Mouse (Mus musculus) MEL (cell line): Measurements from ENCODE around the gene Fjx1. TPM values are rescaled to one million over a fixed set of nuclear protein-coding genes. Genes with fewer than 3 reads are reported as not detected.

Source experiments
- DNase-seq: peaks from one replicate; pipeline ENCODE4 v3.0.0; 2011; ENCODE audit warnings: low read depth, low spot score
- H3K27ac ChIP-seq: 2 replicates; pipeline ENCODE4 v1.5.1; 2012; ENCODE audit warnings: low read depth, mild to moderate bottlenecking, control low read depth, low read length, moderate library complexity; ENCODE audit not compliant: control insufficient read depth
- H3K27me3 ChIP-seq, 2 experiments: fragments of 150-350 bp in 1 of 2; sonication (generic) in 1 of 2; 2 replicates each; pipeline ENCODE4 v1.6.1; 2012; ENCODE audit warnings: low read length in 2 of 2, mild to moderate bottlenecking in 2 of 2, improper control_type of control experiment in 1 of 2, moderate library complexity in 1 of 2; ENCODE audit not compliant: insufficient read depth in 2 of 2, control insufficient read depth in 1 of 2
- H3K36me3 ChIP-seq, 2 experiments: 2 replicates each; pipeline ENCODE4 v1.6.1; 2012 to 2014; ENCODE audit warnings: low read length in 2 of 2, improper control_type of control experiment in 1 of 2, inconsistent platforms in 1 of 2, mild to moderate bottlenecking in 1 of 2; ENCODE audit not compliant: insufficient read depth in 2 of 2, control insufficient read depth in 1 of 2
- H3K4me1 ChIP-seq, 2 experiments: fragments of 150-350 bp in 1 of 2; sonication (generic) in 1 of 2; 2 replicates each; pipeline ENCODE4 v1.6.1; 2012; ENCODE audit warnings: low read length in 2 of 2, improper control_type of control experiment in 1 of 2, mild to moderate bottlenecking in 1 of 2; ENCODE audit not compliant: insufficient read depth in 2 of 2, control insufficient read depth in 1 of 2
- H3K4me3 ChIP-seq, 2 experiments: fragments of 150-350 bp in 1 of 2; sonication (generic) in 1 of 2; 2 replicates each; pipeline ENCODE4 v1.5.1; 2012; ENCODE audit warnings: low read depth in 2 of 2, low read length in 2 of 2, mild to moderate bottlenecking in 2 of 2, moderate library complexity in 2 of 2, control low read depth in 1 of 2, improper control_type of control experiment in 1 of 2; ENCODE audit not compliant: control insufficient read depth in 1 of 2, insufficient read depth in 1 of 2
- H3K79me2 ChIP-seq: 2 replicates; pipeline ENCODE4 v1.6.1; 2012; ENCODE audit warnings: mild to moderate bottlenecking, low read length, moderate library complexity; ENCODE audit not compliant: control insufficient read depth, poor library complexity, insufficient read depth
- H3K9ac ChIP-seq: 2 replicates; pipeline ENCODE4 v1.6.1; 2012; ENCODE audit warnings: low read depth, mild to moderate bottlenecking, control low read depth, low read length, moderate library complexity; ENCODE audit not compliant: control insufficient read depth, poor library complexity, severe bottlenecking
- H3K9me3 ChIP-seq: fragments of 150-350 bp; sonication (generic); replicated peaks from 2 replicates; pipeline ENCODE4 v1.6.1; 2012; ENCODE audit warnings: mild to moderate bottlenecking, low read length, improper control_type of control experiment, moderate library complexity; ENCODE audit not compliant: insufficient read depth
- E2F4 ChIP-seq: IDR thresholded peaks from 2 replicates; pipeline ENCODE4 v1.6.1; 2011; ENCODE audit warnings: low read depth, low read length, improper control_type of control experiment, borderline replicate concordance
- GABPA ChIP-seq: IDR thresholded peaks from 2 replicates; pipeline ENCODE4 v1.6.1; 2012; ENCODE audit warnings: low read depth, mild to moderate bottlenecking, inconsistent platforms, low read length, improper control_type of control experiment, moderate library complexity
- MEF2A ChIP-seq: IDR thresholded peaks from 2 replicates; pipeline ENCODE4 v1.6.1; 2014; ENCODE audit warnings: low read depth, mild to moderate bottlenecking, inconsistent platforms, low read length, improper control_type of control experiment; ENCODE audit not compliant: poor library complexity, insufficient replicate concordance, severe bottlenecking; ENCODE audit errors: extremely low read depth
- MXI1 ChIP-seq: IDR thresholded peaks from 2 replicates; pipeline ENCODE4 v1.6.1; 2011; ENCODE audit warnings: mild to moderate bottlenecking, low read depth, low read length, improper control_type of control experiment
- POLR2AphosphoS2 ChIP-seq: IDR thresholded peaks from 2 replicates; pipeline ENCODE4 v1.6.1; 2011; ENCODE audit warnings: low read length, improper control_type of control experiment
- RAD21 ChIP-seq: IDR thresholded peaks from 2 replicates; pipeline ENCODE4 v1.6.1; 2011; ENCODE audit warnings: mild to moderate bottlenecking, low read depth, low read length, improper control_type of control experiment
- SMC3 ChIP-seq: IDR thresholded peaks from 2 replicates; pipeline ENCODE4 v1.6.1; 2011; ENCODE audit warnings: low read depth, low read length, improper control_type of control experiment
- TAL1 ChIP-seq: IDR thresholded peaks from 2 replicates; pipeline ENCODE4 v1.6.1; 2012; ENCODE audit warnings: mild to moderate bottlenecking, inconsistent platforms, low read length, moderate library complexity, mixed read lengths
- TCF12 ChIP-seq: IDR thresholded peaks from 2 replicates; pipeline ENCODE4 v1.6.1; 2014; ENCODE audit warnings: low read depth, mild to moderate bottlenecking, inconsistent platforms, low read length, improper control_type of control experiment, moderate library complexity
- UBTF ChIP-seq: IDR thresholded peaks from 2 replicates; pipeline ENCODE4 v1.6.1; 2012; ENCODE audit warnings: low read depth, mild to moderate bottlenecking, inconsistent platforms, low read length, improper control_type of control experiment, moderate library complexity, borderline replicate concordance; ENCODE audit not compliant: insufficient read depth
- USF1 ChIP-seq: IDR thresholded peaks from 2 replicates; pipeline ENCODE4 v1.6.1; 2014; ENCODE audit warnings: low read depth, mild to moderate bottlenecking, inconsistent platforms, low read length, improper control_type of control experiment, moderate library complexity
- USF2 ChIP-seq, 2 experiments: IDR thresholded peaks; 2 replicates each; pipeline ENCODE4 v1.6.1; 2011 to 2012; ENCODE audit warnings: improper control_type of control experiment in 2 of 2, low read length in 2 of 2, borderline replicate concordance in 1 of 2, inconsistent platforms in 1 of 2, low read depth in 1 of 2, mild to moderate bottlenecking in 1 of 2; ENCODE audit not compliant: insufficient read depth in 1 of 2
- ZKSCAN1 ChIP-seq: IDR thresholded peaks from 2 replicates; pipeline ENCODE4 v1.6.1; 2012; ENCODE audit warnings: low read depth, mild to moderate bottlenecking, inconsistent platforms, low read length, improper control_type of control experiment, moderate library complexity
- ZNF384 ChIP-seq: IDR thresholded peaks from 2 replicates; pipeline ENCODE4 v1.6.1; 2012; ENCODE audit warnings: low read depth, mild to moderate bottlenecking, inconsistent platforms, low read length, improper control_type of control experiment
- polyA plus RNA-seq, 2 experiments: library from polyadenylated mRNA; stranded (reverse) in 1 of 2; unstranded in 1 of 2; fragments of >175 nt in 1 of 2; fragments of >200 nt in 1 of 2; gene quantifications; 2 replicates each; pipeline versions ENCODE4 v1.2.1 to v1.2.4; 2012; ENCODE audit warnings: low replicate concordance in 2 of 2, low read depth in 1 of 2; ENCODE audit not compliant: insufficient read length in 2 of 2, insufficient read depth in 1 of 2, missing spikeins in 1 of 2
- total RNA-seq: library from RNA; depleted of rRNA; stranded (reverse); fragments of 300-350 nt; gene quantifications from 2 replicates; pipeline ENCODE4 v1.2.3, GENCODE M21; 2012

Fjx1 gene
- total and polyA plus RNA-seq, 3 experiments, result not detected

DNA sequence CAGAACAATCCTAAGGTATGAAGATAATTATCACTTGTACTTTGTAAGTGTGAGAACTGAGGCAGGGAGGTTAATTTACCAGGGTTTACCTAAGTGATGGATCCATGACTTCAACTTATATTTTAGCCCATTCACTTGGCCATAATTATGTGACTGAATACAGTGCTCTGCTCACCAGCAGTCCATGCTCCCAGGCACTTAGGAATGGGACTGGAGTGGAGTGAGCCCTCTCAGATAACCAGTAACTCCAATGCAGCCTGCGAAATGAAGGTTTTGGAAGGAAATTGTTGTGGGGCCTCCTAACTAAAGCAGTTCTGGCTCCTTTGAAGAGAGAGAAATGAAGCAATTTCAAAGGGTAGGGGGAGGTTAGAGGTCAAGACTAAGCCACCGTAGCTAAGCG, 25.9 kb downstream of the Fjx1 start:
- Histone ChIP-seq H3K4me1 (no peaks in the 10 kb centered on the region), H3K27me3 (peaks cover 3 to 5% of the 10 kb centered on the region in 2 experiments), H3K4me3 (no peak overlapping the region), H3K9me3 (no peaks in the 10 kb centered on the region), H3K27ac (no peak overlapping the region), H3K36me3 (no peaks in the 10 kb centered on the region), H3K9ac (no peak overlapping the region), H3K79me2 (no peaks in the 10 kb centered on the region)
- no peak for DNase-seq
- TF ChIP-seq GABPA (no peak), UBTF (no peak), SMC3 (no peak), TAL1 (no peak), USF2 (IDR thresholded peaks at IDR 0.05; ENCODE audit: borderline replicate concordance in 1 of 2, insufficient read depth in 1 of 2, low read depth in 1 of 2, low read length in 2 of 2) (no peak), MEF2A (no peak), POLR2AphosphoS2 (no peak), ZKSCAN1 (no peak), E2F4 (no peak), RAD21 (no peak), TCF12 (no peak), MXI1 (no peak), USF1 (no peak)

DNA sequence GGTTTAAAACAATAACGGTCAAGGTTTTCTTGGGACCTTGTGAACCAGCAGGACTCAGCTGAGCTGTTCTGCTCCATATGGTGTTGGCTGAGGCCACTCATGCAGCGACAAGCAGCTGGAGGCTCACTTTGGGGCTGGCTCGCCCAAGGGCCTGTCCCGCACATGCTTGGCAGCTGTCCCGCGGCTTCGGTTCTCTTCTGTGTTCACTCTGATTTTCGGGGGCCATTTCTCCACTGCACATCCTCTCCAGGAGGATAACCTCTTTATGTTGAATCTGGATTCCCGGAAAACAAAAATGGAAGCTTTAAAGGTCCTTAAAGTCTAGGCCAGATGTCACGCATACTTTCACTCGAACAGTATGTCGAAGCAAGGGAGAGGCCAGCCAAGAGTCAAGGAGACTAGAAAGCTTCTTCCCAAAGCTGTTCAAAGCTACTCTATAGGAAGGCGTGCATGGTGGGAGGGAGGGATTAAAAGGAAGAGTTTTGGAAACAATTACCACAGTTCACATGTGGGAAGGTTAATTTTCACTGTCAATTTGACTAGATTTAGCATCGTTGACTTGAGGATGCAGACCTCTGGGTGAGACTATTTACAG, 36.1 kb downstream of the Fjx1 start:
- peaks cover 0 to 28% of the 10 kb centered on the region in 2 experiments; a peak in 2 of 4 replicates for H3K36me3 ChIP-seq
- H3K27ac ChIP-seq, result no peak overlapping the region
- H3K27me3 ChIP-seq, result peaks cover 0 to 2% of the 10 kb centered on the region in 2 experiments; a peak in 1 of 4 replicates
- no peak overlapping the region for H3K4me3 ChIP-seq
- no peaks in the 10 kb centered on the region for H3K79me2 ChIP-seq
- no peak for DNase-seq
- peaks cover 19 to 21% of the 10 kb centered on the region in 2 experiments for H3K4me1 ChIP-seq
- no peaks in the 10 kb centered on the region for H3K9me3 ChIP-seq
- no peak for TF ChIP-seq ZNF384
- no peak overlapping the region for H3K9ac ChIP-seq
